Mouse (Mus musculus) megakaryocyte, embryonic 14.5 days (primary cell): Measurements from ENCODE around the gene Ldhc. TPM values are rescaled to one million over a fixed set of nuclear protein-coding genes. Genes with fewer than 3 reads are reported as not detected.
A peak's percentile ranks its signal among the peaks of the same experiment; 100 is the strongest.

Source experiments
- H3K27me3 ChIP-seq: replicated peaks from 2 replicates; pipeline ENCODE3; 2012; ENCODE audit warnings: inconsistent platforms
- H3K36me3 ChIP-seq: replicated peaks from 2 replicates; pipeline ENCODE3; 2012; ENCODE audit warnings: low read length, inconsistent platforms, mixed read lengths
- H3K4me1 ChIP-seq: 2 replicates; pipeline ENCODE4 v1.6.1; 2012; ENCODE audit warnings: inconsistent platforms
- H3K4me3 ChIP-seq: replicated peaks from 2 replicates; pipeline ENCODE3; 2012; ENCODE audit warnings: moderate library complexity, mild to moderate bottlenecking, inconsistent platforms
- H3K9me3 ChIP-seq: 2 replicates; pipeline ENCODE4 v1.6.1; 2012; ENCODE audit warnings: inconsistent platforms
- FLI1 ChIP-seq: IDR thresholded peaks from 2 replicates; pipeline ENCODE4 v1.6.1; 2012; ENCODE audit warnings: low read length, inconsistent platforms, mixed read lengths
- GATA1 ChIP-seq: IDR thresholded peaks from 3 replicates; pipeline ENCODE4 v1.6.1; 2012; ENCODE audit warnings: mixed read lengths, low read length, inconsistent platforms, borderline replicate concordance
- polyA plus RNA-seq: library from polyadenylated mRNA; stranded (reverse); fragments of >175 nt; gene quantifications from 2 replicates; pipeline ENCODE4 v1.2.3, GENCODE M21; 2012; ENCODE audit warnings: low replicate concordance; ENCODE audit not compliant: insufficient read depth

Gene Ldhc
- polyA plus RNA-seq, 1 experiment, result 0.35 TPM

- Histone ChIP-seq H3K4me3 (peak within 1 kb of the TSS; percentile 59), H3K9me3 (no peaks in the 10 kb centered on the region), H3K36me3 (peaks cover 2% of the 10 kb centered on the region), H3K4me1 (peaks cover 96% of the 10 kb centered on the region), H3K27me3 (no peaks in the 10 kb centered on the region)
- TF ChIP-seq GATA1 (no peak), FLI1 (no peak)
These were observed 20.0 kb upstream of the Ldhc start, which contains the start of gene Ldha for GRCm38 (mm10) chr7:46840787-46841525. Ldha (plus strand) TSS chr7:46841475.

GRCm38 (mm10) chr7:46842278-46842677, 18.7 kb upstream of the Ldhc start:
- Histone ChIP-seq H3K27me3 (no peaks in the 10 kb centered on the region), H3K9me3 (no peaks in the 10 kb centered on the region)
- TF ChIP-seq GATA1, result no peak
- no peak for TF ChIP-seq FLI1

GRCm38 (mm10) chr7:46843576-46843975, 17.4 kb upstream of the Ldhc start:
- Histone ChIP-seq H3K9me3 (no peaks in the 10 kb centered on the region), H3K4me1 (peaks cover 87% of the 10 kb centered on the region), H3K4me3 (no peak overlapping the region), H3K27me3 (no peaks in the 10 kb centered on the region), H3K36me3 (peaks cover 23% of the 10 kb centered on the region)
- TF ChIP-seq FLI1 (no peak), GATA1 (no peak)

More at GRCm38 (mm10) chr7:46842278-46842677, 18.7 kb upstream of the Ldhc start:
- Histone ChIP-seq H3K4me1 (peaks cover 89% of the 10 kb centered on the region), H3K36me3 (peaks cover 10% of the 10 kb centered on the region), H3K4me3 (no peak overlapping the region)

- Histone ChIP-seq H3K27me3 (no peaks in the 10 kb centered on the region), H3K4me1 (peaks cover 86% of the 10 kb centered on the region), H3K36me3 (peaks cover 41% of the 10 kb centered on the region), H3K9me3 (no peaks in the 10 kb centered on the region), H3K4me3 (peak overlapping the region; percentile 98)
- TF ChIP-seq FLI1 (no peak), GATA1 (no peak)
These were observed 15.6 kb upstream of the Ldhc start for GRCm38 (mm10) chr7:46845211-46845977.

GRCm38 (mm10) chr7:46845978-46846485, 15.0 kb upstream of the Ldhc start:
- H3K36me3 ChIP-seq, result peaks cover 46% of the 10 kb centered on the region
- peaks cover 84% of the 10 kb centered on the region for H3K4me1 ChIP-seq
- TF ChIP-seq FLI1 (no peak), GATA1 (no peak)
- no peaks in the 10 kb centered on the region for H3K9me3 ChIP-seq
- H3K27me3 ChIP-seq, result no peaks in the 10 kb centered on the region
- peak overlapping the region; percentile 98 for H3K4me3 ChIP-seq

- TF ChIP-seq FLI1, result no peak
- TF ChIP-seq GATA1, result no peak
- Histone ChIP-seq H3K9me3 (no peaks in the 10 kb centered on the region), H3K27me3 (no peaks in the 10 kb centered on the region), H3K36me3 (peaks cover 53% of the 10 kb centered on the region), H3K4me1 (peaks cover 84% of the 10 kb centered on the region), H3K4me3 (peak overlapping the region; percentile 98)
These were observed 14.3 kb upstream of the Ldhc start for GRCm38 (mm10) chr7:46846486-46847244.

GRCm38 (mm10) chr7:46849287-46849686, 11.7 kb upstream of the Ldhc start:
- peak overlapping the region; percentile 53 for H3K4me3 ChIP-seq
- peaks cover 77% of the 10 kb centered on the region for H3K36me3 ChIP-seq
- TF ChIP-seq GATA1 (no peak), FLI1 (no peak)

GRCm38 (mm10) chr7:46851026-46851425, 10.0 kb upstream of the Ldhc start:
- Histone ChIP-seq H3K27me3 (no peaks in the 10 kb centered on the region), H3K36me3 (peaks cover 93% of the 10 kb centered on the region), H3K9me3 (no peaks in the 10 kb centered on the region), H3K4me1 (peaks cover 79% of the 10 kb centered on the region), H3K4me3 (no peak overlapping the region)
- TF ChIP-seq FLI1 (no peak), GATA1 (no peak)

More at GRCm38 (mm10) chr7:46849287-46849686, 11.7 kb upstream of the Ldhc start:
- Histone ChIP-seq H3K27me3 (no peaks in the 10 kb centered on the region), H3K4me1 (peaks cover 76% of the 10 kb centered on the region), H3K9me3 (no peaks in the 10 kb centered on the region)

- no peak overlapping the region for H3K4me3 ChIP-seq
- H3K27me3 ChIP-seq, result no peaks in the 10 kb centered on the region
- no peaks in the 10 kb centered on the region for H3K9me3 ChIP-seq
- peaks cover 71% of the 10 kb centered on the region for H3K4me1 ChIP-seq
- no peak for TF ChIP-seq GATA1
- no peak for TF ChIP-seq FLI1
- peaks cover 86% of the 10 kb centered on the region for H3K36me3 ChIP-seq
These were observed 8.3 kb upstream of the Ldhc start for GRCm38 (mm10) chr7:46852666-46853065.

GRCm38 (mm10) chr7:46853365-46853764, 7.6 kb upstream of the Ldhc start:
- TF ChIP-seq FLI1, result no peak
- TF ChIP-seq GATA1, result no peak
- H3K4me1 ChIP-seq, result peaks cover 65% of the 10 kb centered on the region
- peaks cover 79% of the 10 kb centered on the region for H3K36me3 ChIP-seq
- H3K4me3 ChIP-seq, result no peak overlapping the region
- no peaks in the 10 kb centered on the region for H3K9me3 ChIP-seq
- no peaks in the 10 kb centered on the region for H3K27me3 ChIP-seq
